Mouse (Mus musculus): ENCODE results near the gene Gm28042. TPM values are rescaled to one million over a fixed set of nuclear protein-coding genes. Genes with fewer than 3 reads are reported as not detected.

The Gm28042 gene
- polyA plus RNA-seq, 2 experiments: 1.6 TPM; not detected in 1

DNA sequence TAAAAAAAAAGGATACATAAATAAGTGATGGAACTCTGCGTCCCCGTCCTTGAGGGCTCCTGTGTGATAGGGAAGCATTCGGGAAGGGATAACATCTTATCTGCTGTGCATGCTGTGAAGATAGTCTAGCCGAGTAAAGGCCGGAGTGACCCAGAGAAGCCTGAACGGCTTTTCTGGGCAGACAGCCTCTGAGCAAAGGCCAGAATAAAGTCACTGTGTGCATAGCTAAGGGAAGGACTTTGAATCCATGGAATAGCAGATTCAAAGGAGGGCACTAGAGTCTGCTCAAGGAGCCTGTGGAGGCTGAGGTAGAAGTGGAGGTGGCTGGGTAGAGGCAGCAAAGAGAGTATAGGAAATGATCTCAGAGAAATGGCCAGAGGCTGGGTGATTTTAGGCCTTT, 32.5 kb upstream of the Gm28042 start:
- TF ChIP-seq CTCF (IDR thresholded peaks at IDR 0.05; ENCODE audit: low read depth) (no peak), EP300 (IDR thresholded peaks at IDR 0.05; ENCODE audit: low read depth) (no peak)
- Histone ChIP-seq H3K36me3 (replicated peaks; ENCODE audit: control insufficient read depth, insufficient read depth, low read depth) (no peaks in the 10 kb centered on the region), H3K27me3 (ENCODE audit: control insufficient read depth, insufficient read depth, low read length) (no peaks in the 10 kb centered on the region), H3K4me1 (replicated peaks; ENCODE audit: control insufficient read depth in 2 of 2, insufficient read depth in 2 of 2, low read length in 1 of 2) (no peaks in the 10 kb centered on the region), H3K27ac (no peak overlapping the region), H3K9ac (replicated peaks) (no peak overlapping the region), H3K9me3 (ENCODE audit: control insufficient read depth, low read length) (no peaks in the 10 kb centered on the region), H3K4me2 (ENCODE audit: low read depth) (no peak overlapping the region), H3K4me3 (ENCODE audit: insufficient read depth in 1 of 2, low read depth in 2 of 2, low read length in 2 of 2) (no peak overlapping the region)
- 53% methylated on average over 6 of the region's 6 CpGs for WGBS (ENCODE audit: insufficient replicate concordance)
- no peak for ATAC-seq (ENCODE audit: insufficient read depth)
- no peak for DNase-seq (ENCODE audit: low read depth in 3 of 3, low spot score in 3 of 3)

DNA sequence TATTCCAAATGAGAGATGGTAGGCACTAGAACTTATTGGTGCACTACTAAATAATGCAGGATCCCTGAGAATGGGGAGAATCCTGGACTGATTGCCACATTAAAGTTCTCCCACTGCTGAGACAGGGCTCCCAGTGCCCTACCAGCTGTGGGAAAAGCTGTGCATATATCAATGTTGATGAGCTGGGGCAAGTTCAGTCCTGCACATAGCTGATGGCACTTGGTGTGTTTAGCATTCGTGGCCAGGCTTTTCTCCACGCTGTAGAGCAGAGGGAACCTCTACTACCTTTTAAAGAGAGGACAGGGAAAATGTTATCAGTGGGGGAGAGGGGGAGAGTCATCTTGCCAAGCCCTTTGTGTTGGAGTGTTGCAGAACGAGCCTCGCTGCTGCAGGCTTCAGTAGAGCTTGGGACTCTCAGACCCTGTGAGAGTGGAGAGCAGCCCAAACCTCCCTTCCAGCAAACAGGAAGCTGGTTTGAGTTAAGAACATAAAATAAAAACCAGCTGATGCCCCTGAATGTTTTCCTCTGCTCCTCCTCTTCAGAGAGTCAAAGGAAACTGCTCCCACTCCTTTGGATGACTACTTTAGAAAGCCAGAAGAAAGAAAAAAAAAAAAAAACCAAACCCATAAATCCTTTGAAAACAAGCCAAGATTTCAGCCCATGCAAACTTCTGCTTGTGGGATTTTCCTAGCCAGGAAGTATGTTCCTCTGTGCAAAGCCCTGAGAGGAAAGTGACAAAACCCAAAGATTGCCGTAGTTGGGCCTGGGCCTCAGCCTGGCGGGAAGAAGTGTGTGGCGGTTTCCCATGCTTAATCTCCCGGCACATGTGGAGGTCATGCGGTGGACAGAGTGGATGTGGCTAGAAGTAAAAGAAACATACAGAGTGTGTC, 31.7 kb upstream of the Gm28042 start:
- TF ChIP-seq CTCF (IDR thresholded peaks at IDR 0.05; ENCODE audit: low read depth): no peak
- TF ChIP-seq EP300 (IDR thresholded peaks at IDR 0.05; ENCODE audit: low read depth): no peak
- WGBS (ENCODE audit: insufficient replicate concordance): 43% methylated on average over 9 of the region's 9 CpGs
- Histone ChIP-seq H3K9me3 (ENCODE audit: control insufficient read depth, low read length) (no peaks in the 10 kb centered on the region), H3K4me1 (replicated peaks; ENCODE audit: control insufficient read depth in 2 of 2, insufficient read depth in 2 of 2, low read length in 1 of 2) (0 out of 4 replicates have a peak, but pooled peaks cover 0 to under 1% of the 10 kb centered on the region in 2 experiments), H3K27me3 (ENCODE audit: control insufficient read depth, insufficient read depth, low read length) (no peaks in the 10 kb centered on the region), H3K4me2 (ENCODE audit: low read depth) (no peak overlapping the region), H3K27ac (no peak overlapping the region), H3K9ac (replicated peaks) (no peak overlapping the region), H3K36me3 (replicated peaks; ENCODE audit: control insufficient read depth, insufficient read depth, low read depth) (no peaks in the 10 kb centered on the region), H3K4me3 (ENCODE audit: insufficient read depth in 1 of 2, low read depth in 2 of 2, low read length in 2 of 2) (no peak overlapping the region)
- no peak for ATAC-seq (ENCODE audit: insufficient read depth)
- DNase-seq (ENCODE audit: low read depth in 3 of 3, low spot score in 3 of 3): no peak

DNA sequence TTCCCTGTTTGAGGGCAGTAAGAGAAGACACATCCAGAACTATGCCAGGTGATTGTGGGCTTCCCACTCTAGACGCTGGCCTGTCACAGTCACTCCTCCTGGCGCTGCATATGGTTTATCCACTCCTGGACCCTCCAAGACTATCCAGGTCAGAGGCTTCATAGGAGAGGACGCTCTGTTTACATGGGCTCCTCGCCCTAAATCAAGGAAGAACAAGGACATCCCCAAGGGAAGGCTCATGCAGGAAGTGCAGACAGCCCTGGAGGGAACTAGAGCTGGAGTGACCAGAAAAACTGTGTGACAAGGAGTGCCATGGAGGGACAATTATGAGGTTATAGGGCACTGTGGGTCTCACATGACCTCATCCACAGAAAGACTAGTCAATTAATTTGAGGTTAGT, 29.9 kb upstream of the Gm28042 start:
- ATAC-seq (ENCODE audit: insufficient read depth) (no peak), DNase-seq (ENCODE audit: low read depth in 3 of 3, low spot score in 3 of 3) (no peak)
- no peaks in the 10 kb centered on the region for H3K36me3 ChIP-seq (replicated peaks; ENCODE audit: control insufficient read depth, insufficient read depth, low read depth)
- H3K27me3 ChIP-seq (ENCODE audit: control insufficient read depth, insufficient read depth, low read length): no peaks in the 10 kb centered on the region
- 66% methylated on average over 4 of the region's 4 CpGs for WGBS (ENCODE audit: insufficient replicate concordance)
- no peak overlapping the region for H3K4me2 ChIP-seq (ENCODE audit: low read depth)
- H3K27ac ChIP-seq: no peak overlapping the region
- H3K4me3 ChIP-seq (ENCODE audit: insufficient read depth in 1 of 2, low read depth in 2 of 2, low read length in 2 of 2): no peak overlapping the region
- H3K9ac ChIP-seq (replicated peaks): no peak overlapping the region
- H3K9me3 ChIP-seq (ENCODE audit: control insufficient read depth, low read length): no peaks in the 10 kb centered on the region
- TF ChIP-seq CTCF (IDR thresholded peaks at IDR 0.05; ENCODE audit: low read depth) (no peak), EP300 (IDR thresholded peaks at IDR 0.05; ENCODE audit: low read depth) (no peak)
- H3K4me1 ChIP-seq (replicated peaks; ENCODE audit: control insufficient read depth in 2 of 2, insufficient read depth in 2 of 2, low read length in 1 of 2): 0 out of 4 replicates have a peak, but pooled peaks cover 0 to 4% of the 10 kb centered on the region in 2 experiments

DNA sequence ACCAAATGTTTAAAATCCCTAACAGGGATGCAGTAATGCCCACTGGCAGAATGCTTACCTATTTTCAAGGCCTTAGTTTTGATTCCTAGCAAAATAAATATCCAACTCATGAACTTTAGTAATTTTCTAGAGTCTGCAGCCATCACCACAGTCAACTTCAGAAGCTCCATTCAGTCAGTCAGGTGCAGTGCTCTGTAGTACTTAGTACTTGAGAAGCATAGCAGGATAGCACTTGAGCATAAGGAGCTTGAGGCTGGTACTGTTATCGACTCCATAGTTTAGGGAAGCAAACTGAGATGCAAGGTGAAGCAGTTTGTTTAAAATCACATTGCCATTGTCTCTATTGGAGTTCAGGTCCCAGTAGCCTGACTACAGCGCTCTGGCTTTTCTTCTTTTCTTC, 27.6 kb upstream of the Gm28042 start:
- 63% methylated on average over 2 of the region's 2 CpGs for WGBS (ENCODE audit: insufficient replicate concordance)
- H3K27ac ChIP-seq: no peak overlapping the region
- H3K9ac ChIP-seq (replicated peaks): no peak overlapping the region
- DNase-seq (ENCODE audit: low read depth in 3 of 3, low spot score in 3 of 3) (no peak), ATAC-seq (ENCODE audit: insufficient read depth) (no peak)
- no peaks in the 10 kb centered on the region for H3K27me3 ChIP-seq (ENCODE audit: control insufficient read depth, insufficient read depth, low read length)
- no peak overlapping the region for H3K4me2 ChIP-seq (ENCODE audit: low read depth)
- no peaks in the 10 kb centered on the region for H3K9me3 ChIP-seq (ENCODE audit: control insufficient read depth, low read length)
- H3K36me3 ChIP-seq (replicated peaks; ENCODE audit: control insufficient read depth, insufficient read depth, low read depth): no peaks in the 10 kb centered on the region
- H3K4me3 ChIP-seq (ENCODE audit: insufficient read depth in 1 of 2, low read depth in 2 of 2, low read length in 2 of 2): no peak overlapping the region
- TF ChIP-seq CTCF (IDR thresholded peaks at IDR 0.05; ENCODE audit: low read depth) (no peak), EP300 (IDR thresholded peaks at IDR 0.05; ENCODE audit: low read depth) (no peak)
- H3K4me1 ChIP-seq (replicated peaks; ENCODE audit: control insufficient read depth in 2 of 2, insufficient read depth in 2 of 2, low read length in 1 of 2): 0 out of 4 replicates have a peak, but pooled peaks cover 0 to 4% of the 10 kb centered on the region in 2 experiments

DNA sequence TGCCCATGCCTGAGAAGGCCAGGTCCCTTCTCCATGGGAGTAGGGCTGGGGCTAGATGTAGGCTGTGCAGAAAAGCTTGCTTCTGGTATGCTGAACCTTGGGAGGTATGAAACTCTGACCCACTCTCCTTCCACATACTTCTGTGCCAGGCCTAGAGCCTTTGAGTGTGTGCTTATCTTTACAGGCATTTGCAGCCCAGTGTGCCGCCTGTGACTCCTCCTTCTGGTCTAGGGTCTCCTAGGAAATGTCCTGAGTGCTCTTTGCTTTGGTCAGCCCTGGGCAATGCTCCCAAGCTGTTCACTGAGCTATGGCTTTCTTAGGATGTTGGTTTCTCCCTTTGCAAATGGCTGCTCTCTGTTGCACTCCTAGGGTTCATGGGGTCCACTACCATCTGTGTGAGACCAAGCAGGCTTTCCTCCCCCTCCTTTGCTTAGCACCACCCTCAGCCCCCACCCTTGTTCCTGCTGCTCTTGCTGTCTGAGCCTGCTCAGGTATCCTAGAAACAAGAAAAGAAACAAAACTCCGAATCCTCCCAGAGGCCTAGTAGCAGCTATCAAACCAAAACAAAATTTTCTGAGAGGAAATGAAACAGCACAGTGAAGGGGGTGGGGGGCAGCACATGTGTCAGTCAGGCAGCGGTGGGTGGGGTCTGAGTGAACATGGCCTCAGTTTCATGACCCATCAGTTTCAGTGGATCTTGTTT, 26.3 kb upstream of the Gm28042 start:
- no peak overlapping the region for H3K4me2 ChIP-seq (ENCODE audit: low read depth)
- TF ChIP-seq EP300 (IDR thresholded peaks at IDR 0.05; ENCODE audit: low read depth): no peak
- TF ChIP-seq CTCF (IDR thresholded peaks at IDR 0.05; ENCODE audit: low read depth): no peak
- H3K4me1 ChIP-seq (replicated peaks; ENCODE audit: control insufficient read depth in 2 of 2, insufficient read depth in 2 of 2, low read length in 1 of 2): 0 out of 4 replicates have a peak, but pooled peaks cover 0 to 4% of the 10 kb centered on the region in 2 experiments
- no peak overlapping the region for H3K4me3 ChIP-seq (ENCODE audit: insufficient read depth in 1 of 2, low read depth in 2 of 2, low read length in 2 of 2)
- DNase-seq (ENCODE audit: low read depth in 3 of 3, low spot score in 3 of 3): no peak
- 28% methylated on average over 3 of the region's 3 CpGs for WGBS (ENCODE audit: insufficient replicate concordance)
- H3K36me3 ChIP-seq (replicated peaks; ENCODE audit: control insufficient read depth, insufficient read depth, low read depth): no peaks in the 10 kb centered on the region
- H3K27ac ChIP-seq: no peak overlapping the region
- no peaks in the 10 kb centered on the region for H3K9me3 ChIP-seq (ENCODE audit: control insufficient read depth, low read length)
- ATAC-seq (ENCODE audit: insufficient read depth): no peak
- no peak overlapping the region for H3K9ac ChIP-seq (replicated peaks)
- H3K27me3 ChIP-seq (ENCODE audit: control insufficient read depth, insufficient read depth, low read length): no peaks in the 10 kb centered on the region

All from liver, embryonic 14.5 days (tissue).